15 mouse cellular contexts compared by ENCODE assay signal in the genomic region with DNA sequence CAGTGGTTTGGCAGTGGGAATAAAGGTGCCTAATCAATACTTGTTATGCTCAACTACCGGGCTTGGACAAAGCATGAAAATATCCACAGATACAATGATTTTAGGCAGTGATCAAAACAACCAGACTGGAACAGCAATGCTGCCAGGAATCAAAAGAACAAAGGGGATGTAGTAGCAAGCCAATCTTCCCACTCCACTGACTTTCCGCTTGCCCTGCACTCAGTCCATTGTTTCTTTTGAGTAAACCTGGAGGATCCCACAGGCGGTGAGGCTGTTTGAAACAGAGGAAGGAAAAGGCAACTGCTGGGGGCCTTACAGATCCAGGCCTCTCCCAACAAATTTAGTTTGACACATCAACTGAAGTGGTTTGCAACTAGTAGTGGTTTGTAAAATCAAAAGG. TPM values are rescaled to one million over a fixed set of nuclear protein-coding genes. Genes with fewer than 3 reads are reported as not detected.
DNase-seq lines count a peak whose midpoint lies in the region; ATAC-seq lines count a peak whose summit lies in the region.
"Had no signal": no experiment of that assay in that cellular context is flagged by ENCODE, and none has a peak within 500 bp of the region (broad histone marks: within the 10 kb centered on the region; RNA-seq: fewer than 3 reads in every experiment).

No protein-coding gene starts in this region.

- peak overlapping the region; percentile 67 for H3K27ac ChIP-seq in midbrain, embryonic 10.5 days (replicated peaks)
- no peak overlapping the region for H3K27ac ChIP-seq in midbrain, embryonic 14.5 days (replicated peaks; ENCODE audit: low read depth, low read length)
- H3K27ac ChIP-seq: embryonic facial prominence, embryonic 15.5 days; intestine, embryonic 15.5 days; liver, embryonic 14.5 days; midbrain, embryonic 13.5 days; stomach, postnatal 0 days had no signal

- no peaks in the 10 kb centered on the region for H3K9me3 ChIP-seq in midbrain, embryonic 10.5 days (replicated peaks)
- H3K9me3 ChIP-seq in midbrain, embryonic 14.5 days (ENCODE audit: control insufficient read depth, low read length): no peaks in the 10 kb centered on the region
- H3K9me3 ChIP-seq: embryonic facial prominence, embryonic 15.5 days; intestine, embryonic 15.5 days; midbrain, embryonic 13.5 days had no signal

- H3K4me1 ChIP-seq in midbrain, embryonic 10.5 days: peaks cover 10% of the 10 kb centered on the region
- no peaks in the 10 kb centered on the region for H3K4me1 ChIP-seq in midbrain, embryonic 14.5 days (ENCODE audit: control insufficient read depth, insufficient read depth, low read length)
- H3K4me1 ChIP-seq: embryonic facial prominence, embryonic 15.5 days; intestine, embryonic 15.5 days; midbrain, embryonic 13.5 days had no signal

- no peak for ATAC-seq in midbrain, embryonic 14.5 days (ENCODE audit: low FRiP score, low TSS enrichment)
- ATAC-seq: forebrain, embryonic 16.5 days; intestine, embryonic 15.5 days; midbrain, embryonic 13.5 days had no signal

- no peaks in the 10 kb centered on the region for H3K27me3 ChIP-seq in midbrain, embryonic 10.5 days (ENCODE audit: low read depth, poor library complexity, severe bottlenecking)
- H3K27me3 ChIP-seq in midbrain, embryonic 14.5 days (ENCODE audit: control insufficient read depth, insufficient read depth, low read length): no peaks in the 10 kb centered on the region
- H3K27me3 ChIP-seq: embryonic facial prominence, embryonic 15.5 days; intestine, embryonic 15.5 days; midbrain, embryonic 13.5 days had no signal

- intact Hi-C loops in heart, postnatal 25 days (cut with DNase I): no loop called here

- no peak overlapping the region for H3K4me3 ChIP-seq in midbrain, embryonic 10.5 days
- no peak overlapping the region for H3K4me3 ChIP-seq in midbrain, embryonic 14.5 days (replicated peaks; ENCODE audit: low read depth, low read length)
- H3K4me3 ChIP-seq: embryonic facial prominence, embryonic 15.5 days; intestine, embryonic 15.5 days; midbrain, embryonic 13.5 days had no signal

- H3K36me3 ChIP-seq in midbrain, embryonic 10.5 days: no peaks in the 10 kb centered on the region
- H3K36me3 ChIP-seq in midbrain, embryonic 14.5 days (ENCODE audit: control insufficient read depth, insufficient read depth, low read length): no peaks in the 10 kb centered on the region
- H3K36me3 ChIP-seq: embryonic facial prominence, embryonic 15.5 days; intestine, embryonic 15.5 days; midbrain, embryonic 13.5 days had no signal

- H3K4me2 ChIP-seq in midbrain, embryonic 14.5 days (ENCODE audit: low read length): no peak overlapping the region
- H3K4me2 ChIP-seq: embryonic facial prominence, embryonic 15.5 days; intestine, embryonic 15.5 days; midbrain, embryonic 13.5 days had no signal

- whole genome bisulfite sequencing in midbrain, embryonic 10.5 days: 17% methylated on average over 3 of the region's 3 CpGs
- WGBS in midbrain, embryonic 14.5 days: 5% methylated on average over 3 of the region's 3 CpGs

- H3K9ac ChIP-seq in midbrain, embryonic 14.5 days (replicated peaks; ENCODE audit: low read length): no peak overlapping the region
- H3K9ac ChIP-seq: embryonic facial prominence, embryonic 15.5 days; intestine, embryonic 15.5 days; liver, embryonic 14.5 days; midbrain, embryonic 13.5 days had no signal

- DNase-seq in midbrain, embryonic 10.5 days (ENCODE audit: low spot score): peak; percentile 32
- DNase-seq in midbrain, embryonic 14.5 days: no peak
- peak; percentile 25 for DNase-seq in embryo, embryonic 10.5 days (ENCODE audit: low spot score)
- peak; percentile 5 for DNase-seq in heart, postnatal 25 days (ENCODE audit: low spot score)
- peak; percentile 5 to 24 for DNase-seq in lung, postnatal 4 days
- no peak for DNase-seq in spleen, postnatal 10 days (ENCODE audit: low spot score in 2 of 2)
- no peak for DNase-seq in cerebellum, postnatal 4 days (ENCODE audit: low spot score in 2 of 2)
- no peak for DNase-seq in adrenal gland, adult 8-10 months
- DNase-seq: cerebellum, adult 9-10 months had no signal

RNA-seq across cellular contexts. Expression of a gene that starts 51.6 kb away (rescaled TPM):
- polyA plus RNA-seq in midbrain, embryonic 10.5 days (2016; fragmentation: Nextera tagmentation; extraction: Ambion mirVana): 4.0 and 6.4 TPM in 2 replicates
- polyA plus RNA-seq in midbrain, embryonic 14.5 days (2014; fragmentation: Nextera tagmentation; extraction: Ambion mirVana): 49.2 and 59.9 TPM in 2 replicates
- total RNA-seq in heart, postnatal 25 days (2021): under 1 TPM; 0.36 to 0.57 TPM
- 10 to 100 TPM in 2 of 4 experiments, 1 to 10 TPM in 2; 6.4 to 12.6 (median 10.0) TPM for total RNA-seq in adrenal gland, adult 8-10 months (2022)

Comparison
In these comparisons a context has a peak if more than half of its experiments do, and no peak if none do; other contexts are left out.
1. DNase-seq: peak in midbrain, embryonic 10.5 days (single experiment), embryo, embryonic 10.5 days (single experiment), heart, postnatal 25 days (single experiment) and lung, postnatal 4 days (2 of 2); none in midbrain, embryonic 14.5 days (single experiment), spleen, postnatal 10 days (0 of 2), cerebellum, postnatal 4 days (0 of 2) and adrenal gland, adult 8-10 months (single experiment).
2. RNA of a gene that starts 51.6 kb away (total RNA-seq): 6.4 to 12.6 TPM in adrenal gland, adult 8-10 months; 0.36 to 0.57 TPM in heart, postnatal 25 days; every median in the first group is over 4 times any median in the second.